Mouse (Mus musculus) stomach, postnatal 0 days (tissue): ENCODE measurements around the gene Chrm3. TPM values are rescaled to one million over a fixed set of nuclear protein-coding genes. Genes with fewer than 3 reads are reported as not detected.
"Not testable (repeated sequence)": the region's sequence is repeated elsewhere in the genome, so short reads cannot be mapped to it uniquely, and the experiment has no call there.

ENCODE experiments used
- ATAC-seq: fragments of 200-750 bp; cut with Nextera tagmentation; 2 replicates; pipeline ENCODE4 v1.8.0; 2017; ENCODE audit not compliant: low FRiP score, low TSS enrichment
- DNase-seq: peaks from one replicate; pipeline ENCODE4 v3.0.0-alpha.2; 2016; ENCODE audit warnings: low spot score
- H3K27ac ChIP-seq: fragments of 300-500 bp; sonication (generic); replicated peaks from 2 replicates; pipeline ENCODE4 v1.5.1; 2014; ENCODE audit warnings: mild to moderate bottlenecking, control low read depth
- H3K27me3 ChIP-seq: fragments of 300-500 bp; sonication (generic); 2 replicates; pipeline ENCODE4 v1.6.1; 2014; ENCODE audit warnings: low read length; ENCODE audit not compliant: control insufficient read depth, insufficient read depth
- H3K36me3 ChIP-seq: fragments of 300-500 bp; sonication (generic); 2 replicates; pipeline ENCODE4 v1.6.1; 2014; ENCODE audit warnings: low read length, mixed read lengths; ENCODE audit not compliant: control insufficient read depth, insufficient read depth
- H3K4me1 ChIP-seq: fragments of 300-500 bp; sonication (generic); replicated peaks from 2 replicates; pipeline ENCODE4 v1.6.1; 2014; ENCODE audit warnings: antibody characterized with exemption; ENCODE audit not compliant: control insufficient read depth, insufficient read depth
- H3K4me2 ChIP-seq: fragments of 300-500 bp; sonication (generic); replicated peaks from 2 replicates; pipeline ENCODE4 v1.6.1; 2014; ENCODE audit warnings: low read depth, mild to moderate bottlenecking, control low read depth, moderate library complexity
- H3K4me3 ChIP-seq: fragments of 300-500 bp; sonication (generic); 2 replicates; pipeline ENCODE4 v1.5.1; 2014; ENCODE audit warnings: low read depth, low read length, control low read depth
- H3K9ac ChIP-seq: fragments of 300-500 bp; sonication (generic); 2 replicates; pipeline ENCODE4 v1.6.1; 2014; ENCODE audit warnings: mild to moderate bottlenecking, low read length, control low read depth, mixed read lengths
- H3K9me3 ChIP-seq: fragments of 300-500 bp; sonication (generic); 2 replicates; pipeline ENCODE4 v1.6.1; 2016; ENCODE audit warnings: low read length; ENCODE audit not compliant: control insufficient read depth
- CTCF ChIP-seq: IDR thresholded peaks from 2 replicates; pipeline ENCODE4 v1.5.1; 2016; ENCODE audit warnings: antibody characterized with exemption, low read depth, mild to moderate bottlenecking, moderate library complexity
- EP300 ChIP-seq: optimal IDR thresholded peaks from 2 replicates; pipeline ENCODE3; 2016; ENCODE audit warnings: antibody characterized with exemption
- WGBS: fragments of 180-500 bp; shearing (Covaris S2); extraction: QIAGEN DNeasy Blood & Tissue Kit; methylation state at CpG from one replicate; pipeline ENCODE4 v1.1.7; 2014; 5-methylcytosine and 5-hydroxymethylcytosine counted together
- polyA plus RNA-seq: library from polyadenylated mRNA; unstranded; fragments of >200 nt; fragmentation: Nextera tagmentation; extraction: Ambion mirVana; gene quantifications from 2 replicates; pipeline ENCODE4 v1.2.1, GENCODE M21; 2015

The Chrm3 gene
- polyA plus RNA-seq, 1 experiment from 2014 or later = 1.6 TPM

DNA sequence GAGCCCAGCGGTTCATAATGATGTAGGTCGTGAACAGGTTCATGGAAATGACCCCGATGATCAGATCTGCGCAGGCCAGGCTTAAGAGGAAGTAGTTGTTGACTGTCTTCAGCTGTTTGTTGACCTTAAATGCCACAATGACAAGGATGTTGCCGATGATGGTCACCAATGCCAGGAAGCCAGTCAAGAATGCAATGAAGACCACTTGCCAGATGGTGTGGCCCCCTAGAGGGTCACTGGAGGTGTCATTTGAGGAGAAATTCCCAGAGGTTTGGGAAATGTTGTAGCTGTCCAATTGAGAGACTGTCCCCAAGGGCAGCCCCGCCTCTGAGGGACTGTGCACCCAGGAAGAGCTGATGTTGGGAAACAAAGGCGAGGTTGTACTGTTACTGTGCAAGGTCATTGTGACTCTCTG lies 482.0 kb downstream of the Chrm3 start:
- no peak for TF ChIP-seq EP300
- TF ChIP-seq CTCF = no peak
- no peak for ATAC-seq
- no peak overlapping the region for H3K4me3 ChIP-seq
- H3K36me3 ChIP-seq = no peaks in the 10 kb centered on the region
- H3K27ac ChIP-seq = no peak overlapping the region
- no peaks in the 10 kb centered on the region for H3K4me1 ChIP-seq
- no peaks in the 10 kb centered on the region for H3K9me3 ChIP-seq
- no peak overlapping the region for H3K4me2 ChIP-seq
- no peak for DNase-seq
- WGBS = 89% methylated on average over 7 of the region's 7 CpGs
- no peaks in the 10 kb centered on the region for H3K27me3 ChIP-seq
- no peak overlapping the region for H3K9ac ChIP-seq

DNA sequence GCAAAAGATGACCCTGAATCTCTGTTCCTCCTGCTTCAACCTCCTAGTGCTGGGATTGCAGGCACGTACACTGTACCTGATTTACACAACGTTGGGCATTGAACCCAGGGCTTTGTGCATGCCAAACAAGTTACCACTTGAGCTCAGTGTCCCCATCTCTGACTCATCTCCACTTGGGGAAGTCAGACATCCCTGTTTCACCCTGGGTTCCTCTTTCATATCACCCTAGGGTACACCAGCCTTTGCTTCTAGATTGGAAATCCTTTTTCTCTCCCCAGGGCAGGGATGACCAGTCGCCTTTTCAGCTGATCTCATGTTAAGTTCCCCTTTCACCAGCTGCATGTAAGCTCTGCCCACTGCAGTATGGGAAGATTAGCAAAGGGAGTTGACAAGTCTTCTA lies 487.3 kb downstream of the Chrm3 start:
- Histone ChIP-seq H3K9ac (no peak overlapping the region), H3K27me3 (no peaks in the 10 kb centered on the region), H3K4me1 (no peaks in the 10 kb centered on the region), H3K27ac (no peak overlapping the region), H3K36me3 (no peaks in the 10 kb centered on the region), H3K4me2 (no peak overlapping the region), H3K9me3 (no peaks in the 10 kb centered on the region), H3K4me3 (no peak overlapping the region)
- ATAC-seq = 0 out of 2 replicates have a peak, but pooled peaks have one; percentile 29
- TF ChIP-seq EP300 (no peak), CTCF (no peak)
- 66% methylated on average over 3 of the region's 3 CpGs for WGBS
- no peak for DNase-seq

GRCm38 (mm10) chr13:9866161-9866560 lies 494.5 kb downstream of the Chrm3 start:
- Histone ChIP-seq H3K4me3 (no peak overlapping the region), H3K27me3 (no peaks in the 10 kb centered on the region), H3K4me2 (no peak overlapping the region), H3K9me3 (no peaks in the 10 kb centered on the region), H3K27ac (no peak overlapping the region), H3K36me3 (no peaks in the 10 kb centered on the region), H3K4me1 (no peaks in the 10 kb centered on the region), H3K9ac (no peak overlapping the region)
- ATAC-seq (0 out of 2 replicates have a peak, but pooled peaks have one; percentile 12), DNase-seq (no peak)
- no peak for TF ChIP-seq CTCF
- no peak for TF ChIP-seq EP300
- 82% methylated on average over 2 of the region's 2 CpGs for WGBS

DNA sequence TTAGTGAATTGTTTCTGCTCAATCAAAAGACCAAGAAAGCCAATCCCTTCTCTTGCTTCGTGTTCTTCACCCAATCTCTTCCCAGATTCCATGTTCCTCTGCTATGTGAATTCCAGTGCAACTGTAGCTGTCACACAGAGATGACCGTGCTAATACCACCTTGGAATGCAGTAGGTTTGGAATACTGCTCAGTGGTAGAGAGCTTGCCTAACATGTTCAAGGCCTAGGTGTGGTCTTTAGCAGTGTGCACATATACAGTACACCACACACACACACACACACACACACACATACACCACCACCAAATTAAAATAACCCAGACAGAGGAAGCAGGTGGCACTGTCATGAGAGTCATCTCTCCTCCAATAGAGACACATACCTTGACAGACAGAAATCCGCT lies 513.1 kb downstream of the Chrm3 start:
- ATAC-seq (no peak), DNase-seq (no peak)
- TF ChIP-seq CTCF (no peak), EP300 (no peak)
- Histone ChIP-seq H3K9me3 (no peaks in the 10 kb centered on the region), H3K27ac (no peak overlapping the region), H3K9ac (no peak overlapping the region), H3K4me2 (no peak overlapping the region), H3K4me3 (no peak overlapping the region), H3K36me3 (no peaks in the 10 kb centered on the region), H3K4me1 (no peaks in the 10 kb centered on the region), H3K27me3 (no peaks in the 10 kb centered on the region)
- WGBS = 79% methylated on average over 3 of the region's 3 CpGs

- Histone ChIP-seq H3K27ac (no peak overlapping the region), H3K4me1 (no peaks in the 10 kb centered on the region), H3K9me3 (no peaks in the 10 kb centered on the region), H3K27me3 (no peaks in the 10 kb centered on the region), H3K9ac (no peak overlapping the region), H3K36me3 (no peaks in the 10 kb centered on the region), H3K4me3 (0 out of 2 replicates have a peak overlapping the region, but pooled peaks have one; percentile 12), H3K4me2 (no peak overlapping the region)
- 31% methylated on average over 14 of the region's 14 CpGs for WGBS
- TF ChIP-seq CTCF (peak; percentile 100), EP300 (no peak)
- DNase-seq = peak; percentile 45
- ATAC-seq = peak; percentile 75; the same call in 1 of the 2 replicates
These were observed 513.9 kb downstream of the Chrm3 start for GRCm38 (mm10) chr13:9846543-9847434.

GRCm38 (mm10) chr13:9834146-9834679 lies 526.4 kb downstream of the Chrm3 start:
- ATAC-seq = peak; percentile 94

More at GRCm38 (mm10) chr13:9834146-9834679, 526.4 kb downstream of the Chrm3 start:
- WGBS = 73% methylated on average over 33 of the region's 33 CpGs
- H3K4me3 ChIP-seq, DNase-seq, H3K27ac ChIP-seq, H3K9ac ChIP-seq, H3K4me2 ChIP-seq, H3K27me3 ChIP-seq, H3K9me3 ChIP-seq, H3K36me3 ChIP-seq, H3K4me1 ChIP-seq: not testable (repeated sequence)
